Comparison of ENCODE assay signal across 8 mouse cellular contexts in the genomic region with DNA sequence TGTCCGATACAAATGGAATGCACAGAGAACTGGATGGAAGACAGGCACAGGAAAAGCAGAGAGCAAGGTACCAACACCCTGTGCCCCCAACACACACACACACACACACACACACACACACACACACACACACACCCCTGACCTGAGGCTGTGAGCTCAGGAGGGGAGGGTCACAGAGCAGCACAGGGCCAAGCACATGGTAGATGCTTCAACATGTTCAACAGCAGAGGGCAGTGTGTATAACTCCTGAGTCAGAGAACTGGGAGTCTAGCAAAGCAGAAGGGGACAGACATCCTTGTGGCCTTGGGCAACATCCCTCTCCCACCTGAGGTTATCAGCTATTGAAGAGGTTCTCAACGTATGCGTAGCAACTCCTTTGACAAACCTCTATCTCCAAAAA. TPM values are rescaled to one million over a fixed set of nuclear protein-coding genes. Genes with fewer than 3 reads are reported as not detected.
DNase-seq lines count a peak whose midpoint lies in the region; ATAC-seq lines count a peak whose summit lies in the region.

No protein-coding gene starts in this region.

- peak; percentile 53 to 60 for DNase-seq in cerebellum, postnatal 14 days
- DNase-seq in cerebellum, adult 18-20 months: no peak
- peak; percentile 39 for DNase-seq in A20 (ENCODE audit: low read depth, low spot score)
- peak; percentile 39 for DNase-seq in embryo, embryonic 9.5 days (ENCODE audit: extremely low spot score)
- no peak for DNase-seq in intestine, embryonic 14.5 days (ENCODE audit: low spot score)
- no peak for DNase-seq in urinary bladder, adult 2 months (ENCODE audit: low spot score)
- no peak for DNase-seq in left cerebral cortex, postnatal 10 days (ENCODE audit: extremely low spot score in 1 of 2, low spot score in 2 of 2)

- WGBS in intestine, embryonic 14.5 days: 60% methylated on average over 3 of the region's 3 CpGs
- WGBS in midbrain, embryonic 12.5 days: 70% methylated on average over 3 of the region's 3 CpGs

- no peaks in the 10 kb centered on the region for H3K4me1 ChIP-seq in intestine, embryonic 14.5 days (replicated peaks; ENCODE audit: control insufficient read depth, insufficient read depth, low read length)
- H3K4me1 ChIP-seq in midbrain, embryonic 12.5 days: no peaks in the 10 kb centered on the region

- H3K36me3 ChIP-seq in intestine, embryonic 14.5 days (ENCODE audit: control insufficient read depth, insufficient read depth, low read length): peaks cover 2% of the 10 kb centered on the region; the same call in 1 of the 2 replicates
- H3K36me3 ChIP-seq in midbrain, embryonic 12.5 days: no peaks in the 10 kb centered on the region

- no peak overlapping the region for H3K4me3 ChIP-seq in intestine, embryonic 14.5 days (ENCODE audit: low read depth, low read length)
- H3K4me3 ChIP-seq in midbrain, embryonic 12.5 days: no peak overlapping the region

- H3K9me3 ChIP-seq in intestine, embryonic 14.5 days (ENCODE audit: control insufficient read depth, low read length): no peaks in the 10 kb centered on the region
- no peaks in the 10 kb centered on the region for H3K9me3 ChIP-seq in midbrain, embryonic 12.5 days

- no peak overlapping the region for H3K4me2 ChIP-seq in intestine, embryonic 14.5 days (ENCODE audit: low read length)
- no peak overlapping the region for H3K4me2 ChIP-seq in midbrain, embryonic 12.5 days (replicated peaks)

- no peak overlapping the region for H3K27ac ChIP-seq in intestine, embryonic 14.5 days (ENCODE audit: low read depth)
- H3K27ac ChIP-seq in midbrain, embryonic 12.5 days (replicated peaks): no peak overlapping the region

- intact Hi-C loops in left cerebral cortex, postnatal 10 days (cut with DNase I): no loop called here

- no peak overlapping the region for H3K9ac ChIP-seq in intestine, embryonic 14.5 days (ENCODE audit: low read length)
- no peak overlapping the region for H3K9ac ChIP-seq in midbrain, embryonic 12.5 days (replicated peaks)

- ATAC-seq in intestine, embryonic 14.5 days (replicated peaks; ENCODE audit: low FRiP score, low TSS enrichment, low read depth): peak; percentile 43; the same call in 1 of the 2 replicates
- ATAC-seq in midbrain, embryonic 12.5 days (ENCODE audit: low FRiP score, low read depth): peak; percentile 41

- H3K27me3 ChIP-seq in intestine, embryonic 14.5 days (replicated peaks; ENCODE audit: control insufficient read depth, insufficient read depth, low read length): no peaks in the 10 kb centered on the region
- 0 out of 2 replicates have a peak, but pooled peaks cover 7% of the 10 kb centered on the region for H3K27me3 ChIP-seq in midbrain, embryonic 12.5 days

RNA-seq across cellular contexts. Expression of gene Katnb1, which starts 32.8 kb away (rescaled TPM):
- 18.5 and 20.5 TPM in 2 replicates for polyA plus RNA-seq in intestine, embryonic 14.5 days (2014; fragmentation: Nextera tagmentation; extraction: Ambion mirVana)
- polyA plus RNA-seq in midbrain, embryonic 12.5 days (2016; fragmentation: Nextera tagmentation; extraction: Ambion mirVana): 35.6 and 40.8 TPM in 2 replicates
- 12.7 and 13.5 TPM in 2 replicates for polyA plus RNA-seq in urinary bladder, adult 2 months (2012; rRNA removed)
- total RNA-seq in left cerebral cortex, postnatal 10 days (2021): 10 to 100 TPM; 40.9 to 45.3 TPM

RNA-seq across cellular contexts. Expression of gene Drc7, which starts 58.8 kb away (rescaled TPM):
- not detected in 2 replicates for polyA plus RNA-seq in intestine, embryonic 14.5 days (2014; fragmentation: Nextera tagmentation; extraction: Ambion mirVana)
- 0.21 TPM in 1 of 2 replicates, not detected in the other for polyA plus RNA-seq in midbrain, embryonic 12.5 days (2016; fragmentation: Nextera tagmentation; extraction: Ambion mirVana)
- 0.04 TPM in 1 of 2 replicates, not detected in the other for polyA plus RNA-seq in urinary bladder, adult 2 months (2012; rRNA removed)
- total RNA-seq in left cerebral cortex, postnatal 10 days (2021): 1 to 10 TPM in 1 of 2 experiments, under 1 TPM in 1; 0.86 to 1.6 TPM

Comparison
In these comparisons a context has a peak if more than half of its experiments do, and no peak if none do; other contexts are left out.
1. DNase-seq: peak in cerebellum, postnatal 14 days (2 of 2), A20 (single experiment) and embryo, embryonic 9.5 days (single experiment); none in cerebellum, adult 18-20 months (0 of 2), intestine, embryonic 14.5 days (single experiment), urinary bladder, adult 2 months (single experiment) and left cerebral cortex, postnatal 10 days (0 of 2).